ENCODE assay signal across 19 mouse cellular contexts in the genomic region with DNA sequence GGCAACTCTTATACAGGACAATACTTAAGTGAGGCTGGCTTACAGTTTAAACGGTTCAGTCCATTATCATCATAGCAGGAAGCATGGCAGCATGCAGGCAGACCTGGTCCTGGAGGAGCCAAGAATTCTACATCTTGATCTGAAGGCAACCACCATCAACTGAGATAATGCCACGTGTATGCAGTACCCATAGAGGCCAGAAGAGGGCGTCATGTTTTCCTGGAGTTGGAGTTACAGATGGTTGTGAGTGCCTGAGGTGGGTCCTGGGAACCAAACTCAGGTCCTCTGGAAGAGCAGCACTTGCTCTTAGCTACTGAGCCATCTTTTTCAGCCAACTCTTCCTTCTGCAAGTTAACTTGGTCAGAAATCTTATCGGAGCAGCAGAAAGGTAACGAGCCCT.
A peak's percentile ranks its signal among the peaks of the same experiment; 100 is the strongest.
DNase-seq lines count a peak whose midpoint lies in the region; ATAC-seq and TF ChIP-seq lines count a peak whose summit lies in the region.
"Had no signal": no experiment of that assay in that cellular context is flagged by ENCODE, and none has a peak within 500 bp of the region (broad histone marks: within the 10 kb centered on the region; RNA-seq: fewer than 3 reads in every experiment).

No protein-coding gene starts in this region.

- H3K9ac ChIP-seq in hindbrain, postnatal 0 days (replicated peaks; ENCODE audit: low read length) = no peak overlapping the region
- no peak overlapping the region for H3K9ac ChIP-seq in hindbrain, embryonic 12.5 days
- H3K9ac ChIP-seq in lung, postnatal 0 days (replicated peaks; ENCODE audit: low read depth) = no peak overlapping the region
- H3K9ac ChIP-seq: embryonic facial prominence, embryonic 15.5 days; heart, embryonic 13.5 days; liver, embryonic 13.5 days; neural tube, embryonic 13.5 days had no signal

- 86% methylated on average over 5 of the region's 5 CpGs for WGBS in hindbrain, postnatal 0 days
- WGBS in hindbrain, embryonic 12.5 days = 84% methylated on average over 5 of the region's 5 CpGs
- 79% methylated on average over 5 of the region's 5 CpGs for whole genome bisulfite sequencing in lung, postnatal 0 days

- no peak overlapping the region for H3K4me3 ChIP-seq in hindbrain, postnatal 0 days (ENCODE audit: low read length)
- no peak overlapping the region for H3K4me3 ChIP-seq in hindbrain, embryonic 12.5 days
- no peak overlapping the region for H3K4me3 ChIP-seq in lung, postnatal 0 days (ENCODE audit: low read depth, low read length)
- H3K4me3 ChIP-seq: embryonic facial prominence, embryonic 15.5 days; forebrain, embryonic 10.5 days; heart, embryonic 13.5 days; liver, embryonic 13.5 days; neural tube, embryonic 13.5 days had no signal

- no peaks in the 10 kb centered on the region for H3K36me3 ChIP-seq in hindbrain, postnatal 0 days (ENCODE audit: insufficient read depth, low read length)
- no peaks in the 10 kb centered on the region for H3K36me3 ChIP-seq in hindbrain, embryonic 12.5 days
- no peaks in the 10 kb centered on the region for H3K36me3 ChIP-seq in lung, postnatal 0 days (ENCODE audit: insufficient read depth, low read length)
- H3K36me3 ChIP-seq: embryonic facial prominence, embryonic 15.5 days; forebrain, embryonic 10.5 days; heart, embryonic 13.5 days; liver, embryonic 13.5 days; neural tube, embryonic 13.5 days had no signal

- TF ChIP-seq EP300 in lung, postnatal 0 days (IDR thresholded peaks at IDR 0.05) = no peak

- H3K4me2 ChIP-seq in hindbrain, postnatal 0 days (ENCODE audit: low read depth, low read length) = no peak overlapping the region
- H3K4me2 ChIP-seq in hindbrain, embryonic 12.5 days (replicated peaks) = no peak overlapping the region
- no peak overlapping the region for H3K4me2 ChIP-seq in lung, postnatal 0 days (replicated peaks; ENCODE audit: low read depth, low read length)
- H3K4me2 ChIP-seq: embryonic facial prominence, embryonic 15.5 days; heart, embryonic 13.5 days; liver, embryonic 13.5 days; neural tube, embryonic 13.5 days had no signal

- no peaks in the 10 kb centered on the region for H3K27me3 ChIP-seq in hindbrain, postnatal 0 days (ENCODE audit: insufficient read depth, low read length)
- no peaks in the 10 kb centered on the region for H3K27me3 ChIP-seq in hindbrain, embryonic 12.5 days
- H3K27me3 ChIP-seq in lung, postnatal 0 days (replicated peaks; ENCODE audit: insufficient read depth, low read length) = no peaks in the 10 kb centered on the region
- H3K27me3 ChIP-seq: embryonic facial prominence, embryonic 15.5 days; liver, embryonic 13.5 days; neural tube, embryonic 13.5 days had no signal

- DNase-seq in hindbrain, postnatal 0 days (ENCODE audit: low spot score) = no peak
- DNase-seq in lung, postnatal 0 days (ENCODE audit: low spot score) = no peak
- no peak for DNase-seq in lung, adult 18-20 months
- DNase-seq in R1 (ENCODE audit: low read depth, low spot score) = peak; percentile 75
- no peak for DNase-seq in adrenal gland, adult 8-10 months
- no peak for DNase-seq in embryo, embryonic 10 days (ENCODE audit: low spot score)
- DNase-seq: adrenal gland, postnatal 14 days; cerebellum, adult 9-10 months; heart, postnatal 4 days; kidney, adult 9 months; liver, embryonic 13.5 days; lung, postnatal 36 days; right cerebral cortex, postnatal 25 days; thymus, adult 18-20 months had no signal

- no peaks in the 10 kb centered on the region for H3K4me1 ChIP-seq in hindbrain, postnatal 0 days (ENCODE audit: insufficient read depth, low read length)
- H3K4me1 ChIP-seq in hindbrain, embryonic 12.5 days = peaks cover 5% of the 10 kb centered on the region; the same call in 1 of the 2 replicates
- H3K4me1 ChIP-seq in lung, postnatal 0 days (ENCODE audit: insufficient read depth, low read depth, low read length) = no peaks in the 10 kb centered on the region
- H3K4me1 ChIP-seq: heart, embryonic 13.5 days; liver, embryonic 13.5 days had no signal

- no peak overlapping the region for H3K27ac ChIP-seq in hindbrain, postnatal 0 days
- H3K27ac ChIP-seq in hindbrain, embryonic 12.5 days = no peak overlapping the region
- no peak overlapping the region for H3K27ac ChIP-seq in lung, postnatal 0 days (ENCODE audit: low read length)
- H3K27ac ChIP-seq: embryonic facial prominence, embryonic 15.5 days; forebrain, embryonic 10.5 days; heart, embryonic 13.5 days; liver, embryonic 13.5 days; neural tube, embryonic 13.5 days had no signal

- no peak for ATAC-seq in hindbrain, postnatal 0 days
- ATAC-seq in hindbrain, embryonic 12.5 days (ENCODE audit: low FRiP score) = no peak
- ATAC-seq in lung, postnatal 0 days = no peak

- TF ChIP-seq CTCF in hindbrain, postnatal 0 days (IDR thresholded peaks at IDR 0.05; ENCODE audit: low read depth) = peak; percentile 30; the same call in 1 of the 2 replicates
- peak; percentile 19; the same call in 1 of the 2 replicates for TF ChIP-seq CTCF in lung, postnatal 0 days (IDR thresholded peaks at IDR 0.05)

- peaks cover 6% of the 10 kb centered on the region; the same call in 1 of the 2 replicates for H3K9me3 ChIP-seq in hindbrain, postnatal 0 days (ENCODE audit: low read length)
- peaks cover 16% of the 10 kb centered on the region for H3K9me3 ChIP-seq in hindbrain, embryonic 12.5 days (replicated peaks)
- peaks cover 4% of the 10 kb centered on the region; the same call in 1 of the 2 replicates for H3K9me3 ChIP-seq in lung, postnatal 0 days (ENCODE audit: low read length)
